Mouse (Mus musculus): ENCODE results near the gene Rsc1a1.

Gene Rsc1a1

DNA sequence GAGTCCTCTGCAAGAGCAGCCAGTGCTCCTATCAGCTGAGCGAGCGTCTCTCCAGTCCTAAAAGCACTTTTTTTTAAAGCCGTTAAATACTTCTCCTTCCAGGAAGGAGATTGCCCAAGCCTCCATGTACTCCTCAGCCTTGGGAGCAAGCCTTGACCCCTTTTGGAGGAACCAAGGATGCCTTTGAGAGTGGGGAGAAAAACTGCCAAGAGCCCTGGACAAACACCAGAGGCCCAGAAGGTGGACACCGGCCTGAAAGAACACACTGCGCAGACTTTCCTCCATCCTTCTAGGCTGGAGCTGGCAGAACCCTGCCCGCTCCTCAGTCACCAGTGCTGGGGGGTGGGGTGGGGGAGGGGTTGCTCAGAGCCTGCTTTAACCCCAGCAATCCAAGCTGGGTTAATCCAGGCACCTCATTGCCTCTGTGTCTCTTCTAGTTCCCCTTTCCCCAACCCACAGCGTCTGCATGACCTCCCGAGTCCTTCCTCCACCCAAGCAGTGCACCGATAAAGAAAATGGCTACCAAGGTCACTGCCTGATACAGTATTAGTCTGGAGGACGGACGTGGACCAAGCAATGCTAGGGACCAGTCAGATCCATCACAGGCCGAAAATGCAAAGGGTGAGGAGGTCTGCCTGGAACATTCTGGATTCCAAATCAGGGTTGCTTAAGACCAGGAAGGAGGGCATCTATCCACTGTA lies 29.3 kb downstream of the Rsc1a1 start:
- DNase-seq (ENCODE audit: extremely low read depth, insufficient read length, low spot score), result no peak

DNA sequence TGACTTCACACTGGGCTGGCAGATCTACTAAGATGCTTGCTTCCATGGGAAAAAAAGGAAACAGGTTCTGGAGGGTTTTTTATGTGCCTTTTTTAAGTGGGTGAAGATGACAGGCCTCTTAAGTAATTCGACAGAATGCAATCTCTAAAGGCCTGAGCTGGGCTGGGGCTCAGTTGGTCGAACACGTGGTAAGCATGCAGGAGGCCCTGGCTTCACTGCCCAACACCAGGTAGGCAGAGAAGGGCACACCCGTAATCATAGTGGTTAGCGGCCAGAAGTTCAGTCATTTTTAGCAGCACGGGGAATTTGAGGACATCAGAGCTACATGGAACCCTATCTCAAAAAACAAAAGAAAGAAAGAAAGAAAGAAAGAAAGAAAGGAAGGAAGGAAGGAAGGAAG lies 30.9 kb downstream of the Rsc1a1 start:
- DNase-seq (ENCODE audit: extremely low read depth, insufficient read length, low spot score), result no peak

DNA sequence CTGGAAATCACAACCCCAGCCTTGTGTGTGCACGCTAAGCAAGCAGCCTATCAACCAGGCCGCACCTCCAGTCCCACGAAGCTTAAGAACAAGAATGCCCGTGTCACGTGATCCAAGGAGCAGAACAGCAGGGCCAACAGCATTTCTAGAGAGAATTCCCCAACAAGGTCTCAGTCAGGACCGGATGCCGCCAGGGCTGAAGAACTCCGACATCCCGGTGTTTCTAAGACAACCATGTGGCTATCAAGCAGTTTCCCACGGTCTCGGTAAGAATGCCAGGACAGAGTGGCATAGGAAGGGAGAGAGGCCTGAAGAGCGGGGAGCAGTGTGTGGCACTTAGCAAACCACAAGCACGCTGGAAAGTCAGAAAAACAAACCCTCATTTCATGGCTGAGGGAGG lies 31.6 kb downstream of the Rsc1a1 start:
- no peak for DNase-seq (ENCODE audit: extremely low read depth, insufficient read length, low spot score)

DNA sequence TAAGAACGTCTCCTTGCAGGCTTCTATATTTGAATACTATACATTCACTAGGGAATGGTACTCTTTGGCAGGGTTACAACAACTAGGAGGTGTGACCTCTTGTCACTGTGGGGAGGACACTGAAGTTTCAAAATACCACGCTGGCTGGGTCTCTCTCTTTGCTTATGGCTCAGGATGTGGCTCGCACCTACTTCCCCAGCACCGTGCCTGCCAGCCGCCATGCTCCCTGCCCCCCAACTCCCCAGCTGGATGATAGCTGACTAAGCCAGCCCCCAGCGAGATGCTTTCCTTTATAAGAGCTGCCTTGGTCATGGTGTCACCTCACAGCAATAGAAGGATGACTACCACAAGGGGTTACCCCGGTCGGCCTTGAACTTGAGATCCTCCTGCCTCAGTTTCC lies 32.4 kb downstream of the Rsc1a1 start:
- no peak for DNase-seq (ENCODE audit: extremely low read depth, insufficient read length, low spot score)

GRCm38 (mm10) chr4:141651944-141652343 lies 33.5 kb downstream of the Rsc1a1 start:
- DNase-seq (ENCODE audit: extremely low read depth, insufficient read length, low spot score), result no peak

- no peak for DNase-seq (ENCODE audit: extremely low read depth, insufficient read length, low spot score)
Observed at GRCm38 (mm10) chr4:141651286-141651685, 34.1 kb downstream of the Rsc1a1 start.

DNA sequence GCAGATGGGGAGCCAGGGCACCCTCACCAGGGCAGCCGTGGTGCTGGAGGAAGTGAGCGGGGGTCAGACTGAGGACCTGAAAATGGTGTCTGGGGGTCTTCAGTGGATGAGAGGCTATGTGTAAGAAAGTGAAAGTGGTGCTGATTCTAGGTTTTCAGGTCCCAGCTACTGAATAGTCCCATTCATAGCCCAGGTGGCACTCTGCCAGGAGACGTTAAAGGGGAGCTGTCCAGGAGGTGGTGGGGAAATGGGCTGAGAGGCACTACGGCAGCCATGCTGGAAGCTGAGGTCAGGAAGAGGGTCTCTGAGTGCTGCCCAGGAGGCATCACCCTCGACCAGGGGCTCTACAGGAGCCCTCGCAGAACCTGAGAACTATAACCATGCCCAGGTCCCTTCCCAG lies 36.2 kb downstream of the Rsc1a1 start:
- DNase-seq (ENCODE audit: extremely low read depth, insufficient read length, low spot score), result no peak

DNA sequence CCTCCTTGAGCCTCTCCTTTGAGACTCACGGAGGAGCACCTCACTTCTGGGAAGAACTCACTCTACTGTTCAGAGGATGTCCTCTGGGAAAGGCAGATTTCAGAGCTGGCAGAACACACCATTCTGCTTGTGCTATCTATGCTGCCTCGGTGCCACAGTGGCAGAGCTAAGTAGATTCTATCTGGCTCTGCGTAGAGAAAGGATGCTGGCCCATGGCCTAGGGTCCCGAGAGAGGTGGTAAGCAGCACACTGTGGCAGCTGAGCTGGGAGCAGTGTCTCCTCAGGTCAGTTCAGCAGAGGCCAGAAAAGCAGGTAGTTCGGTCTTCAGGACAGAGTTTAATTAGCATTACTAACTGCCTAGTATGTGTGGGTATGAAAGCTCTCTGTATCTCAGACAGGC lies 37.1 kb downstream of the Rsc1a1 start:
- DNase-seq (ENCODE audit: extremely low read depth, insufficient read length, low spot score), result no peak

DNA sequence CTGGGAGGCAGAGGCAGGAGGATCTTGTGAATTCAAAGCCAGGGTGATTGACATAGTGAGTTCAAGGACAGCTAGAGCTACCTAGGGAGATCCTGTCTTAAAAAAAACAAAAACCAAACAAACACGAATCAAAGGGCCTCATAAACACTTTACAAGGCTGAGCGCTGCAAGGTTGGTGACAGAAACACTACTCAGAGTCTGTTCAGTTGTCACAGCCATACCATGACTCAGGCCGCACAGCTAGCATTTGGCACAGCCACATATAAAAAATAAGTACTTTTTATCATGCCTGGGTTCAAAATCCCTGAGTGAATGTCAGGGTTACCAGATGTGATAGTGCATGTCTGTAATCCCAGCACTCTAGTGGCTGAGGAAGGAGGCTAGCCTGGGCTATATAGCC lies 38.2 kb downstream of the Rsc1a1 start:
- no peak for DNase-seq (ENCODE audit: extremely low read depth, insufficient read length, low spot score)

DNA sequence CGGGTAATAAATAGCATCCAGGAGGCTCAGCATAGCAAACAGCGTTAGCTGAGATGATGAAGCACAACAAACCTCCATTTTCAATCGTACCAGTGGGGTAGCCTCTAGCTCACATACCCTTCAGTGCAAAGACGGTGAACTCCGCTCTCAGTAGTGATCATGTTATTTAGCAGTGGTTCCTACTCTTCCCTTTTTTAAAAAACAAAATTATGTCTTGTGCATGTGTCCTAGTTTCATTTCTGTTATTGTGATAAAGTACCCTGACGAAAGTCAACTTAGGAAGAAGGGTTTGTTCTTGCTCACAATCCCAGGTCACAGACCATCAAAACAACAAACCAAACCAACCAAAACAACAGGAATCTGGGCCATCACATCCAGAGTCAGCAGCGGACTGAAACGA lies 39.4 kb downstream of the Rsc1a1 start:
- no peak for DNase-seq (ENCODE audit: extremely low read depth, insufficient read length, low spot score)

GRCm38 (mm10) chr4:141643118-141643855 lies 42.1 kb downstream of the Rsc1a1 start:
- DNase-seq (ENCODE audit: extremely low read depth, insufficient read length, low spot score), result no peak

GRCm38 (mm10) chr4:141641961-141642811 lies 43.2 kb downstream of the Rsc1a1 start:
- no peak for DNase-seq (ENCODE audit: extremely low read depth, insufficient read length, low spot score)

DNA sequence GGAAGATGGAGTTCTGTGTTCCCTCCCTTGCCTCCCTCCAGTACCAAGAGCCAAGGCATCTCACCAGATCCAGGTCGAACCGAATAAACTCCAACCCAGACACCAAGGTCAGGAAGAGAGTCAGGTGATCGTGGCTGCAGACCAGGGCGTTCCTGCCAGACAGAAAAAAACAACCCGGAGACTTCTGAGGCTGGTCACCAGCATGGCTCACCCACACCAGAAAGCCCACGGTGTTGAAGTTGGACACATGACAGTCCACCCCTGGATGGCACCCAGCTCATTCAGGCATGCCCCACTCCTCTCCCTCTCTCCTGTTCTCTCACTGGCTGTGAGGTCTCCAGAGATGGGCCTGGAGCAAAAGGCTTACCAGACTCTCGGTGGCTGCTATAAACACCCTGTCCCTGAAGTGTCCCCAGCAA lies 44.0 kb downstream of the Rsc1a1 start:
- DNase-seq (ENCODE audit: extremely low read depth, insufficient read length, low spot score), result no peak

GRCm38 (mm10) chr4:141639474-141639873 lies 45.9 kb downstream of the Rsc1a1 start:
- DNase-seq (ENCODE audit: extremely low read depth, insufficient read length, low spot score), result no peak

GRCm38 (mm10) chr4:141636693-141637092 lies 48.7 kb downstream of the Rsc1a1 start:
- no peak for DNase-seq (ENCODE audit: extremely low read depth, insufficient read length, low spot score)

- DNase-seq (ENCODE audit: extremely low read depth, insufficient read length, low spot score), result no peak
Observed at GRCm38 (mm10) chr4:141635991-141636390, 49.4 kb downstream of the Rsc1a1 start.
